Mouse (Mus musculus) E14TG2a.4 (cell line): ENCODE data around the gene Krtap2-4.

Experiments used
- CTCF ChIP-seq: conservative IDR thresholded peaks from 2 replicates; pipeline ENCODE4 v1.5.1; 2014; ENCODE audit warnings: low read length
- NANOG ChIP-seq: IDR thresholded peaks from 2 replicates; pipeline ENCODE4 v1.6.1; 2014; ENCODE audit warnings: borderline replicate concordance, low read length, mixed read lengths
- POU5F1 ChIP-seq: IDR thresholded peaks from 2 replicates; pipeline ENCODE4 v1.6.1; 2014; ENCODE audit warnings: low read length, borderline replicate concordance

GRCm38 (mm10) chr11:99662802-99663201, 48.2 kb upstream of the Krtap2-4 start:
- no peak for TF ChIP-seq CTCF
- no peak for TF ChIP-seq POU5F1
- TF ChIP-seq NANOG: no peak
